Mouse (Mus musculus): ENCODE data around the gene Gm8356. TPM values are rescaled to one million over a fixed set of nuclear protein-coding genes. Genes with fewer than 3 reads are reported as not detected.
"Not testable (repeated sequence)": the region's sequence is repeated elsewhere in the genome, so short reads cannot be mapped to it uniquely, and the experiment has no call there.

The Gm8356 gene
- not detected in 2 replicates for polyA plus RNA-seq (2012; ENCODE audit: insufficient read depth, insufficient read length, missing spikeins)

DNA sequence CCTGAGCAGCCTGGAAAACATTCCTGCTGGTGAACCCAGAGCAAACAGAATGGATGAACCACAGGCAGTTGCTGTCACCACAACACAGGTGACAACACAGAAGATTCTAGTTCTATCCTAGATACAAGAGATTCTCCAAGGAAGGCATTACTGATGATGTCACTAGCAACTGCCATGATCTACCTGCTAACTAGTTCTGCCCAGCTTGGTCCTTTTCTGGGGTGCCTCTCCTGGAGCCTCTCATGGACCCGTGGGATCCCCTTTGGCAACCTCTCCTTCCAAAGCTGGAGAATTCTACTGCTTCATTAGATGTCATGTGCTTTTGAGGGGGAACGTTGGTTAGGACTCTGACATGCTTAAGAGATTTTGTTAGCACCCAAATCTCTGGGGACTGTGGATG is at the start of gene Gm8356:
Gene Gm8356 (minus strand): TSS at position 101 of the 400 bp plus-strand sequence.
- not testable (repeated sequence) for H3K27ac ChIP-seq (replicated peaks; ENCODE audit: low read depth, low read length); H3K4me1 ChIP-seq (ENCODE audit: control insufficient read depth, insufficient read depth, insufficient read length, low read length); H3K4me3 ChIP-seq (ENCODE audit: insufficient read depth, low read depth, low read length)

DNA sequence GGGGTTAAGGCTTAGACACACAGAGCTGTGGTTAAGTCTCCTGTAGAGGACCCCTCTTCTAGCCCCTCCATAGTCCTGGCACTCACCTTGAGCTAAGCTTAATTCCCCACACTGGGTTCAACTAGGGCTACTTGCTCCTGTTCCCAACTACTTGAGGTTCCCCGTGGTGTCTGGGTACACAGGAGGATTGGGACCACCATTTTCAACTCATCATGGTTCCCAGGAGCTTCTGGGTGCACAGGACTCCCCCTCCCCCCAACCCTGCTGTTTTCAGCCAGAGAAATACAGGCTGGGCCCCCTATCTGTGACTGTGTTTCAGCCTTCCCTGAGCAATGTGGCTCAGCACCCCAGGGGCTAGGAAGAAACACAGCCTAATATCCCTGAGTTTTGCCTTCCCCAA is 50.8 kb downstream of the Gm8356 start:
- not testable (repeated sequence) for H3K27ac ChIP-seq (replicated peaks; ENCODE audit: low read depth, low read length); H3K4me3 ChIP-seq (ENCODE audit: insufficient read depth, low read depth, low read length); H3K4me1 ChIP-seq (ENCODE audit: control insufficient read depth, insufficient read depth, insufficient read length, low read length)

DNA sequence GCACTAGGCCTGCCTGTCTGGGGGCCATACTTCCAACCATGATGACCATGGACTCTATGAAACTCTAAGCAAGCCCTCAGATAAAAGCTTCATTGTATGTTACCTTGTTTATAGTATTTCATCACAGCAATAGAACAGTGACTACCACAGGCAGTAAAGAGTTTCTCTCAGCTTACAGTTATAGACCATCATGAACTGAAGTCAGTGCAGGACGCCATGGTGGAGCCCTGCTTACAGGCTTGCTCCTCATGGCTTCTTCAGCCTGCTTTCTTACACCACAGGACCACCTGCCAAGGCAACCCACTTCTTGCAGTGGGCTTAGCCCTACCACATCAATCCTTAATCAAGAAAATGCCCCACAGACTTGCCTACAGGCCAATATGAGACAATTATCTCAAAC is 51.5 kb downstream of the Gm8356 start:
- not testable (repeated sequence) for H3K4me1 ChIP-seq (ENCODE audit: control insufficient read depth, insufficient read depth, insufficient read length, low read length); H3K4me3 ChIP-seq (ENCODE audit: insufficient read depth, low read depth, low read length); H3K27ac ChIP-seq (replicated peaks; ENCODE audit: low read depth, low read length)

DNA sequence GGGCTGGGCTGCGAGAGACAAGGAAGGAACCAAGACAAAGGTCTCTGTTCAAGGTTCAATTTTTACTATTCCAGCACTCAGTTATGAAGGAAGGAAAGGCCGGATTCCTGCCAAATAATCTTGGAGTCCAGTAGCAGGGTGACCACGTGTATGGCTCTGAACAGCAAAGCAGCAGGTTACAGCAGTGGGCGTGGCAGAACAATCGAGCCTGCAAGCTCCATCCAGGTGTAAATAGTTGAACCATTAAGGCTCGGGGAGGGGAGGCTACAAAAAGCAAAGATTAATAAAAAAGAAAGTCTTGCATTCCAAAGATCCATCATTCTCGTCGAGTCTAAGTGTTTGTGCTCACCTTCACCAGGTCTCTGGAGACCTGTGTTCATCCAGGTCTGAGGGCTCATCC is 55.0 kb downstream of the Gm8356 start:
- H3K4me1 ChIP-seq (ENCODE audit: control insufficient read depth, insufficient read depth, insufficient read length, low read length); H3K4me3 ChIP-seq (ENCODE audit: insufficient read depth, low read depth, low read length); H3K27ac ChIP-seq (replicated peaks; ENCODE audit: low read depth, low read length): not testable (repeated sequence)

Other genes with a start within 250 kb of the Gm8356 start
- not detected in 2 replicates for gene Gm21103, start 232.4 kb downstream of the Gm8356 start, polyA plus RNA-seq (2012; ENCODE audit: insufficient read depth, insufficient read length, missing spikeins)
- not detected in 2 replicates for gene Gm3618, start 193.6 kb downstream of the Gm8356 start, polyA plus RNA-seq (2012; ENCODE audit: insufficient read depth, insufficient read length, missing spikeins)
- gene Gm16440, start 147.0 kb downstream of the Gm8356 start, polyA plus RNA-seq (2012; ENCODE audit: insufficient read depth, insufficient read length, missing spikeins), result not detected in 2 replicates
- gene Gm3591, start 124.8 kb downstream of the Gm8356 start, polyA plus RNA-seq (2012; ENCODE audit: insufficient read depth, insufficient read length, missing spikeins), result not detected in 2 replicates
- not detected in 2 replicates for gene Gm3594, start 92.7 kb downstream of the Gm8356 start, polyA plus RNA-seq (2012; ENCODE audit: insufficient read depth, insufficient read length, missing spikeins)
- gene Gm3629, start 53.3 kb upstream of the Gm8356 start, polyA plus RNA-seq (2012; ENCODE audit: insufficient read depth, insufficient read length, missing spikeins), result not detected in 2 replicates
- not detected in 2 replicates for gene Gm3460, start 85.1 kb upstream of the Gm8356 start, polyA plus RNA-seq (2012; ENCODE audit: insufficient read depth, insufficient read length, missing spikeins)
- not detected in 2 replicates for gene Gm10251, start 146.9 kb upstream of the Gm8356 start, polyA plus RNA-seq (2012; ENCODE audit: insufficient read depth, insufficient read length, missing spikeins)
- gene Gm8050, start 183.0 kb upstream of the Gm8356 start, polyA plus RNA-seq (2012; ENCODE audit: insufficient read depth, insufficient read length, missing spikeins), result not detected in 2 replicates
- gene Gm3636, start 205.0 kb upstream of the Gm8356 start, polyA plus RNA-seq (2012; ENCODE audit: insufficient read depth, insufficient read length, missing spikeins), result not detected in 2 replicates
- not detected in 2 replicates for gene Gm8362, start 237.1 kb upstream of the Gm8356 start, polyA plus RNA-seq (2012; ENCODE audit: insufficient read depth, insufficient read length, missing spikeins)

Data from brown adipose tissue, adult 24 weeks (tissue).